Mouse (Mus musculus) heart, adult 10 weeks (tissue): ENCODE results near the gene Abcb9. TPM values are rescaled to one million over a fixed set of nuclear protein-coding genes. Genes with fewer than 3 reads are reported as not detected.

ENCODE experiments used
- polyA plus RNA-seq: library from polyadenylated mRNA; stranded (reverse); fragments of 350-450 nt; fragmentation: Illumina TruSeq; extraction: RNeasy Lipid Tissue Mini Kit (QIAGEN cat#74804); gene quantifications from one replicate; pipeline ENCODE4 v1.2.3, GENCODE M21; 2014; ENCODE audit warnings: low read depth, low replicate concordance

Gene Abcb9
- 8.5 TPM for polyA plus RNA-seq

DNA sequence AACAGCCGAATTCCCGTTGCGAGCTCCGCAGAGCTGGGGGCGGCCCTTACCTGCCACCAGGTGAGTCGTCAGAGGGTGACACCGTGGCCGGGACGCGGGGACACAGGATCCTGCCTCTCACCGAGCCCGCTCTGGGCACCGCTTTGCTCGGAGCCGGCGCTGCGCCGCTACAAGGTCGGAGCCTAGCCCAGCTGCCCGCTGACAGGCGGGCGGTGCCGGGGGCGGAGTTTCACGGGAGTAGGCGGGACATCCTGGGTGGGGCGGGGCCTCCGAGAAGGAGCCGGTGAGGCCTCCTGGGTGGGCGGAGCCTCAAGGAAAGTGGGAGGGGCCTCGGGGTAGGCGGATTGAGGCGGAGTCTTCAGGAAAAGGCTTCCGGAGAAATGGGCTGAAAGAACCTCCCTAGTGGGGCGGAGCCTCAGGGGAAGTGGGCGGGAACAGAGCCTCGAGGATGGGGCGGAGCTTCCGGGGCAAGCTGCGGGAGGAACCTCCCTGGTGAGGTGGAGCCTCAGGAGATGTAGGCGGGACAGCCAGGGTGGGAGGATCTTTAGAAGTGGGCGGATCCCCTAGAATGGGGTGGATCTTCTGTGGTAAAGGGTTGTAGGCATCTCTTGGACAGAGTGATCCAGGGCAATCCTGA, at the start of gene Abcb9:
Gene Abcb9 (minus strand): TSS at position 203 of the 637 bp plus-strand sequence.

DNA sequence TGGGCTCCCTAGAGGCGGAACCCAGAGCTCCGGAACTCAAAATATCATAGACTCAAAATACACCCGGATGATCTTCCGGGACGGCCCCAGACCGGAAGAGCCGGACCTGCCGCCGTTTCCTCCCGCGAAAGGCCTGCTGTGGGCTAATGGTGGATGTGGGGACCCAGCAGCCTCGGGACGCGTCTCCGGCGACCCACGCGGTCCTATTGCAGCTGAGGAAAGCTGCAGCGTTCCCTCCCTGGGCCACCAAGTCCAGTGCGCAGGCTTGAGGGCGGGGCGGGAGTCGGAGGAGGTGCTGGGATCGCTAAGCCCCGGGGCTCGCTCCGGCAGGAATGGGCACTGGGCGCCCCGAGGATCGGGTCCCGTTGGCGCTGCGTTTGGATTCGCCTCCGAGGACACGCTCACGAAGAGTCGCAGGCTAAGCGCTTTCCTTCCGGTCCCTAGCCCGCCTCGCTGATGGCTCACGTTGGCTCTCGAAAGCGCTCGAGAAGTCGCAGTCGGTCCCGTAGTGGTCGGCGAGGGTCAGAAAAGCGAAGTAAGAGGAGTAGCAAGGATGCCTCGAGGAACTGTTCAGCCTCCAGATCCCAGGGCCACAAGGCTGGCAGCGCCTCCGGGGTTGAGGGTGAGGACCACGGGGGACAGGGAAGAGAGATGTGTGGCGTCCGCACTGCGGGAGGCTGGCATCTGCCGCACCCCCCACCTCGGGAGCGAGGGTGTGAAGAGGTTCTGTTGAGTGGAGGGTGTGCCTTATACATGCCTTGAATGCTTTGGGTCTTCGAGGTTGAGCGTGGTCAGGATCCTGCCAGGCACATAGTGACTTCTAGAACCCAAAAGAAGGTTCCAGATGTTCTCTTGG, 20.6 kb upstream of the Abcb9 start, which contains the start of gene Arl6ip4:
Gene Arl6ip4 (plus strand): TSS at position 100 of the 856 bp plus-strand sequence.

DNA sequence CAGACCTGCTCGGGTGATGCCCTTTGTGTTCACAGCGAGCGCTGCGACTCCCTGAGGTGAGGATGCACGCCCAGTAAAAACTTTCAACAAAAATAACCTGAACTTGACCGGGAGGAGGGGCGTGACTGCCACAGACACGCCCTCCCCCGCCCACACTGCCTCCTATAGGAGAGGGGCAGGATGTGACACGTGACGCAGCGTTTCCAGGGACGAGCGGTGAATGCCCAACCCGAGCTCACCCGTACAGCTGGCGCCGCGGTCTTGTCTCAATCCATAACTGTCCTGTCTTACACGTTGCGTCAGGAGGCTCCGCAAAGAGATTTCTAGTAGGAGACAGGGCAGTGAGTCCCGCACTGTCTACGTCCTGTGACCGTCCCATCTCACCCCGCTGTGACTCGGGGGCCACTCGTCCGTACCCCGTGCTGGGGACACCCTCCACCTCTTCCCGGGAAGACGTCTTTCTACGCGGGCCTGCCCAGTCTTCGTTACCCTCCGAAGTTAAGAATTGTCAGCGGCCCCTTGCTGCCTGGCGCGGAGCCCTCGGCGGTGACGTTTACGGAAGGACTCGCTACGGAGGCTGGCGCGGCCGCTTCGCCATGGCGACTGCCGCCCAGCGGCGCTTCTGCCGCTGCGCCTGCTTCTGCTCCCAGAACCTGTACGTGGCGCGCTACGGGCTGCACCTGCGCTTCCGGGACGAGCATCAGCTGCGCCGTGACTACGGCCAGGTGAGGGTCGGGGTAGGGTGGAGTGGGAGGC, 16.3 kb upstream of the Abcb9 start, which contains the start of gene Ogfod2:
Gene Ogfod2 (plus strand): TSS at position 556 of the 756 bp plus-strand sequence.

DNA sequence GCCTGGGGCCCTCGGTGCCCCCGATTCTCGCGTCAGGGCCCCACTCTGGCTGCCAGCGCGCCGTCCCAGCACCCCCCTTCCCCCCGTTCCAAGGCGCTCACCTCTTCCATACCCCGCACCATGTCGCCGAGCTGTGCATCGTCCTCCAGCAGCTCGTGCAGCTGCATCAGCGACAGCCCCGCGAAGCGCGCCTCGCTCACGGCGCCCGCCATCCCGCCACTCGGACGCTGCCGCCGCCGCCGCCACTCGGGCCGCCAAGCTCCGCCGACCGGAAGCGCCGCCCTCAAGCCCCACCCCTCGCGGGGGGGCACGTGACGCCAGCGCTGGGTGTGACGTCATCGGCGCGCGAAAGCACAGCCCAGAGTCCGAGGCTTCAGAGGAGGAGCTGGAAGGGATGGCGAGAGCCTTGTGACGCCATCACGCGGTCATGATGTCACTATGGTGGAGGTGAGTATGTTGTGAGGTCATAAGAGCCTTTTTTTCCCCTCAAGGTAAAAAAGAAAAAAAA, 63.5 kb downstream of the Abcb9 start, which contains the start of gene Vps37b:
Gene Vps37b (minus strand): TSS at position 270 of the 508 bp plus-strand sequence.

Other genes starting within 250 kb of the Abcb9 start
- not detected for gene Hcar2, start 230.3 kb downstream of the Abcb9 start, polyA plus RNA-seq
- gene Hcar1, start 215.8 kb downstream of the Abcb9 start, polyA plus RNA-seq: 0.34 TPM
- 58.8 TPM for gene Denr, start 188.6 kb downstream of the Abcb9 start, polyA plus RNA-seq
- 1.0 TPM for gene Gm43518, start 168.4 kb downstream of the Abcb9 start, polyA plus RNA-seq
- 5.4 TPM for gene Ccdc62, start 165.1 kb downstream of the Abcb9 start, polyA plus RNA-seq
- gene Hip1r, start 122.2 kb downstream of the Abcb9 start, polyA plus RNA-seq: 11.0 TPM
- gene Vps37b, start 63.5 kb downstream of the Abcb9 start, polyA plus RNA-seq: 17.6 TPM
- gene Ogfod2, start 16.5 kb upstream of the Abcb9 start, polyA plus RNA-seq: 23.0 TPM
- gene Arl6ip4, start 20.3 kb upstream of the Abcb9 start, polyA plus RNA-seq: 34.7 TPM
- 30.2 TPM for gene Pitpnm2, start 154.0 kb upstream of the Abcb9 start, polyA plus RNA-seq
- gene Mphosph9, start 232.2 kb upstream of the Abcb9 start, polyA plus RNA-seq: 4.4 TPM
- gene 2810006K23Rik, start 232.3 kb upstream of the Abcb9 start, polyA plus RNA-seq: 19.7 TPM